Mouse (Mus musculus): ENCODE measurements around the gene Prkcq. TPM values are rescaled to one million over a fixed set of nuclear protein-coding genes. Genes with fewer than 3 reads are reported as not detected.

The Prkcq gene
- polyA plus RNA-seq, 1 experiment from 2014 or later, result 3.1 TPM

DNA sequence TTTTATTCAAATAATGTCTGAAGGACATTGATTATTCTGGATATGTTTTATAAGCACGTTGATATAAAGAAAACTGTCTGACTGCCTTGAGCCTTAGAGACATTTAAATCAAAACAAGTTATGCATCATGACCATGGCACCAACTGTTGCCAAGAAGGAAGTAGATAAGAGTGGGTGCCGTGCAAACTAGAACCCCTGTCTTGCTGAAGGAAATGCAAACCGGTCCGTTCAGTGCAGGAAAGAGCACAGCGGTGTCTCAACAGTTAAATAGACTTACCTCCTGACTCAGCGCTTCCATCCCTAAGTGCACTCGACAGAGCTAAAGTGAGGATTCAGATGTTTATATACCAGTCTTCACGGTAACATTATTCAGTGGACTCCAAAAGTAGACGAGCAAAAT, 36.4 kb downstream of the Prkcq start:
- Histone ChIP-seq H3K4me3 (no peak overlapping the region), H3K27ac (no peak overlapping the region), H3K27me3 (no peaks in the 10 kb centered on the region), H3K36me3 (no peaks in the 10 kb centered on the region), H3K4me1 (no peaks in the 10 kb centered on the region), H3K9ac (no peak overlapping the region), H3K4me2 (no peak overlapping the region), H3K9me3 (no peaks in the 10 kb centered on the region)
- WGBS, result 35% methylated on average over 9 of the region's 9 CpGs
- ATAC-seq (ENCODE audit: borderline replicate concordance, extremely low read depth, low FRiP score, low TSS enrichment), result no peak

DNA sequence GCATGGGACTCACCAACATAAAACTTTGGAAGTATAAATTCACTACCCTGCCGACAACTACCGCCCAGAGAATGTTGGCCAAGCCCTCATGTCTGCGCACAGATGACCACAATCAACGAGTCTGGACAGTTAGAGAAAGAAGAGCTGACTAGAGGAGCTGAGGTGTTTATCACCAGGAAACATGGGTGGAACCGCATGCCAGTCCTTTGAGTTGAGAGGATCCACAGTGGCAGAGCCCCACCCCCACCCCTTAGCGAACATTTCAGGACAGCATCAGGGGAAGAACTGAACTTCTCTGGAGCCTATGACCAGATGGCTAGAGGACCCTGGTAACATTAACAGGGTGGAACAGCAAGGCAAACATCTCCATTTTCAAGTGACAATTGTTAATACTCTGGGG, 37.4 kb downstream of the Prkcq start:
- Histone ChIP-seq H3K4me3 (no peak overlapping the region), H3K9me3 (no peaks in the 10 kb centered on the region), H3K36me3 (no peaks in the 10 kb centered on the region), H3K27ac (no peak overlapping the region), H3K27me3 (no peaks in the 10 kb centered on the region), H3K9ac (no peak overlapping the region), H3K4me1 (no peaks in the 10 kb centered on the region), H3K4me2 (no peak overlapping the region)
- no peak for ATAC-seq (ENCODE audit: borderline replicate concordance, extremely low read depth, low FRiP score, low TSS enrichment)
- 54% methylated on average over 6 of the region's 6 CpGs for WGBS

DNA sequence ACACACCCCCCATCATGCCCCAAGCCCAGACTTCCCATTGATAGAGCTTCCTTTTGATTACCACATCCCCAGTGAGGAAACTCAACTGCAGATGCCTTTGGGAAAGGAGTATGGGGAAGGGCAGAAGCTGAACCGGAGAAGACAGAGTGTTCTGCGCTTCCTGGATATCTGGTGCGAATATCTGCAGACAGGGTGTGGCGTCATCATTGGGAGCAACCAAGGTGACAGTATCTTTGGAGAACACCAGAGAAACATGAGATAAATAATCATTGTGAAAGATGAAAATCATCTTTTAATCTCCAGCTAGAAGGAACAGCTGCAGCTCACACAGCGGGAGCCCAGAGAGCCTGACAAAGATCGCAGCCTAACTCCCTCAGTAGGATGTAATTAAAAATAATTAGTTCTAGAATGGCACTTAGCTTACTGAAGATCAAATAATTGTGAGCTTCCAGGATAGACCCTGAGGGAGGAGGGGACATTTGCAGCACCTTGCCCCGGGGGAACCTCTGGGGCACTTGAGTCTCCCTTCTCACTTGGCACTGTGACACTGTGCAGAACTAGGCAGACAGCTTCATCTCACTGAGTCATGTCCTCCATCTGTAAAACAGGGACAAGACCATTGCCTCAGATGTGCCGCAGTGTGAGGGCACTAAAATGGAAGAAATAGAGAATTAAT, 38.5 kb downstream of the Prkcq start:
- Histone ChIP-seq H3K27me3 (no peaks in the 10 kb centered on the region), H3K9ac (no peak overlapping the region), H3K36me3 (no peaks in the 10 kb centered on the region), H3K4me2 (no peak overlapping the region), H3K27ac (no peak overlapping the region), H3K9me3 (no peaks in the 10 kb centered on the region), H3K4me3 (no peak overlapping the region), H3K4me1 (no peaks in the 10 kb centered on the region)
- ATAC-seq (ENCODE audit: borderline replicate concordance, extremely low read depth, low FRiP score, low TSS enrichment), result no peak
- WGBS, result 73% methylated on average over 8 of the region's 8 CpGs

- WGBS, result 24% methylated on average over 7 of the region's 7 CpGs
- Histone ChIP-seq H3K36me3 (no peaks in the 10 kb centered on the region), H3K4me2 (no peak overlapping the region), H3K27ac (no peak overlapping the region), H3K27me3 (no peaks in the 10 kb centered on the region), H3K9me3 (no peaks in the 10 kb centered on the region), H3K4me3 (no peak overlapping the region), H3K4me1 (no peaks in the 10 kb centered on the region), H3K9ac (no peak overlapping the region)
- no peak for ATAC-seq (ENCODE audit: borderline replicate concordance, extremely low read depth, low FRiP score, low TSS enrichment)
Measured at GRCm38 (mm10) chr2:11211961-11212562, 40.2 kb downstream of the Prkcq start.

GRCm38 (mm10) chr2:11216421-11216820, 44.5 kb downstream of the Prkcq start:
- no peaks in the 10 kb centered on the region for H3K36me3 ChIP-seq
- no peak overlapping the region for H3K27ac ChIP-seq
- 61% methylated on average over 4 of the region's 4 CpGs for whole genome bisulfite sequencing
- no peaks in the 10 kb centered on the region for H3K4me1 ChIP-seq
- no peak overlapping the region for H3K4me2 ChIP-seq
- H3K9ac ChIP-seq, result no peak overlapping the region
- ATAC-seq (ENCODE audit: borderline replicate concordance, extremely low read depth, low FRiP score, low TSS enrichment), result no peak
- H3K27me3 ChIP-seq, result no peaks in the 10 kb centered on the region
- no peaks in the 10 kb centered on the region for H3K9me3 ChIP-seq
- H3K4me3 ChIP-seq, result no peak overlapping the region

DNA sequence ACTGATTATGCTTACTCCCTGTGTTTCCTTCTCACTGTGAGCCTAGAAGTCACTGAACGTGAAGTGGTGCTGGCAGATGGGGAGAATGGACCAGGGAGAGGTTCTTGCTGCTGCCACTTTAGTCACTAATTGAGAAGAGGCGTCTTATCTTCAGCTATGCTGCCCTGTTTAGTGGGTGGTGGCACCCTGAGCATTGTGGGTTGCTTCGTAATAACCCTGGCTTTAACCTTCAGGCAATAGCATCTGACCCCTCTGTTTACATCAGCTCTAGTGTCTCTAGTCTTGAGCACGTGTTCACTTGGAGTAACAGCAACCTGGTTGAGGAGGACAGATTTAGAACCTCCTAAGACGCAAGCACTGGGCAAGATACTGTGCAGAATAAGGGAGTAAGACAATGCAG, 44.9 kb downstream of the Prkcq start:
- H3K9ac ChIP-seq, result no peak overlapping the region
- no peak overlapping the region for H3K4me2 ChIP-seq
- H3K4me1 ChIP-seq, result no peaks in the 10 kb centered on the region
- no peak overlapping the region for H3K4me3 ChIP-seq
- H3K27me3 ChIP-seq, result no peaks in the 10 kb centered on the region
- no peak overlapping the region for H3K27ac ChIP-seq
- no peaks in the 10 kb centered on the region for H3K36me3 ChIP-seq
- 66% methylated on average over 5 of the region's 5 CpGs for WGBS
- ATAC-seq (ENCODE audit: borderline replicate concordance, extremely low read depth, low FRiP score, low TSS enrichment), result no peak
- H3K9me3 ChIP-seq, result no peaks in the 10 kb centered on the region

- Histone ChIP-seq H3K27ac (no peak overlapping the region), H3K9ac (no peak overlapping the region), H3K9me3 (no peaks in the 10 kb centered on the region), H3K36me3 (no peaks in the 10 kb centered on the region), H3K4me2 (no peak overlapping the region), H3K27me3 (no peaks in the 10 kb centered on the region), H3K4me1 (no peaks in the 10 kb centered on the region), H3K4me3 (no peak overlapping the region)
- no peak for ATAC-seq (ENCODE audit: borderline replicate concordance, extremely low read depth, low FRiP score, low TSS enrichment)
- 54% methylated on average over 5 of the region's 5 CpGs for WGBS
Measured at GRCm38 (mm10) chr2:11218122-11218521, 46.2 kb downstream of the Prkcq start.

GRCm38 (mm10) chr2:11219262-11219661, 47.4 kb downstream of the Prkcq start:
- Histone ChIP-seq H3K9me3 (no peaks in the 10 kb centered on the region), H3K4me2 (no peak overlapping the region), H3K9ac (no peak overlapping the region), H3K27ac (no peak overlapping the region), H3K36me3 (no peaks in the 10 kb centered on the region), H3K4me1 (no peaks in the 10 kb centered on the region), H3K4me3 (no peak overlapping the region), H3K27me3 (no peaks in the 10 kb centered on the region)
- ATAC-seq (ENCODE audit: borderline replicate concordance, extremely low read depth, low FRiP score, low TSS enrichment), result no peak
- WGBS, result 96% methylated on average over 2 of the region's 2 CpGs

- no peaks in the 10 kb centered on the region for H3K36me3 ChIP-seq
- WGBS, result 71% methylated on average over 3 of the region's 3 CpGs
- no peaks in the 10 kb centered on the region for H3K4me1 ChIP-seq
- no peaks in the 10 kb centered on the region for H3K9me3 ChIP-seq
- no peak overlapping the region for H3K9ac ChIP-seq
- no peak overlapping the region for H3K27ac ChIP-seq
- no peaks in the 10 kb centered on the region for H3K27me3 ChIP-seq
- no peak for ATAC-seq (ENCODE audit: borderline replicate concordance, extremely low read depth, low FRiP score, low TSS enrichment)
- H3K4me3 ChIP-seq, result no peak overlapping the region
- H3K4me2 ChIP-seq, result no peak overlapping the region
Measured at GRCm38 (mm10) chr2:11224808-11225484, 53.0 kb downstream of the Prkcq start.

GRCm38 (mm10) chr2:11225485-11225876, 53.6 kb downstream of the Prkcq start:
- Histone ChIP-seq H3K4me2 (no peak overlapping the region), H3K27ac (no peak overlapping the region), H3K36me3 (no peaks in the 10 kb centered on the region), H3K9me3 (no peaks in the 10 kb centered on the region), H3K4me3 (no peak overlapping the region), H3K4me1 (no peaks in the 10 kb centered on the region), H3K9ac (no peak overlapping the region), H3K27me3 (no peaks in the 10 kb centered on the region)
- whole genome bisulfite sequencing, result 59% methylated on average over 5 of the region's 5 CpGs
- ATAC-seq (ENCODE audit: borderline replicate concordance, extremely low read depth, low FRiP score, low TSS enrichment), result no peak

- H3K36me3 ChIP-seq, result no peaks in the 10 kb centered on the region
- WGBS, result 79% methylated on average over 7 of the region's 7 CpGs
- H3K4me1 ChIP-seq, result no peaks in the 10 kb centered on the region
- H3K4me3 ChIP-seq, result no peak overlapping the region
- H3K9me3 ChIP-seq, result no peaks in the 10 kb centered on the region
- H3K4me2 ChIP-seq, result no peak overlapping the region
- no peaks in the 10 kb centered on the region for H3K27me3 ChIP-seq
- no peak overlapping the region for H3K27ac ChIP-seq
- no peak overlapping the region for H3K9ac ChIP-seq
- ATAC-seq (ENCODE audit: borderline replicate concordance, extremely low read depth, low FRiP score, low TSS enrichment), result no peak
Measured at GRCm38 (mm10) chr2:11226555-11226954, 54.6 kb downstream of the Prkcq start.

DNA sequence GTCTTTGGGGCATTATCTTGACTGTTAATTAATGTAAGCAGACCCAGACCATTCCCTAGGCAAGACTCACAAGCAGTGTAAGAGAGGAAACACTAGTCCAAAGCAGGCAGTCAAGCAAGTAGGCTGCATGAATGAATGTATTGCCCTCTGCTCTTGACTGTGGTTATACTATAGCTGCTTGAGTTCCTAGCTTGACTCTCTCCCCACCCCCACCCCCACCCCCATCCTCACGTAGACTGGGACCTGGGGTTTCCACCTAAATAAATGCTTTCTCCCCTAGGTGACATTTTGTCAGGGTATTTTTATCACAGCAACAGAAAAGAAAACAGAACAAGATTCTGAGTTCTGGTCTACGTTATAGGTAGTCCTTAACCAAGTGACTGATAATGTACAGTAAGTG, 57.2 kb downstream of the Prkcq start:
- Histone ChIP-seq H3K4me1 (no peaks in the 10 kb centered on the region), H3K36me3 (no peaks in the 10 kb centered on the region), H3K27me3 (no peaks in the 10 kb centered on the region), H3K27ac (no peak overlapping the region), H3K9ac (no peak overlapping the region), H3K4me2 (no peak overlapping the region), H3K4me3 (no peak overlapping the region), H3K9me3 (no peaks in the 10 kb centered on the region)
- no peak for ATAC-seq (ENCODE audit: borderline replicate concordance, extremely low read depth, low FRiP score, low TSS enrichment)
- 67% methylated on average over 2 of the region's 2 CpGs for WGBS

Measured in lung, embryonic 15.5 days (tissue).